Mouse (Mus musculus): ENCODE measurements around the gene Mtif3.

- no peak for TF ChIP-seq CEBPB (IDR thresholded peaks at IDR 0.05; ENCODE audit: low read depth)
- TF ChIP-seq MAX (IDR thresholded peaks at IDR 0.05), result no peak
- no peak for TF ChIP-seq CTCF (IDR thresholded peaks at IDR 0.05; ENCODE audit: control insufficient read depth, insufficient read depth, insufficient read length)
- no peak for TF ChIP-seq MYOG (IDR thresholded peaks at IDR 0.05; ENCODE audit: control insufficient read depth, extremely low read depth, insufficient read length)
- TF ChIP-seq USF1 (IDR thresholded peaks at IDR 0.05; ENCODE audit: low read depth), result no peak
- TF ChIP-seq MYOD1 (IDR thresholded peaks at IDR 0.05; ENCODE audit: control insufficient read depth, insufficient read length, low read depth), result no peak
Observed at GRCm38 (mm10) chr5:146955651-146956050, 7.9 kb downstream of the Mtif3 start.

Measured in C2C12 (cell line).